Mouse (Mus musculus): ENCODE data around the gene Neurl3. TPM values are rescaled to one million over a fixed set of nuclear protein-coding genes. Genes with fewer than 3 reads are reported as not detected.

Neurl3 gene
- polyA plus RNA-seq, 2 experiments, result 1.8 to 3.0 TPM

GRCm38 (mm10) chr1:36315776-36316100, 41.3 kb upstream of the Neurl3 start:
- Histone ChIP-seq H3K4me2 (replicated peaks; ENCODE audit: low read depth, low read length, severe bottlenecking) (no peak overlapping the region), H3K27ac (replicated peaks; ENCODE audit: low read depth, low read length) (no peak overlapping the region), H3K9me3 (ENCODE audit: control insufficient read depth, low read length) (no peaks in the 10 kb centered on the region), H3K27me3 (ENCODE audit: control insufficient read depth, insufficient read depth, low read length) (no peaks in the 10 kb centered on the region), H3K4me1 (ENCODE audit: control insufficient read depth, insufficient read depth, low read length) (no peaks in the 10 kb centered on the region), H3K36me3 (ENCODE audit: control insufficient read depth, insufficient read depth, low read length) (peaks cover 3% of the 10 kb centered on the region; the same call in 1 of the 2 replicates), H3K4me3 (replicated peaks; ENCODE audit: low read length) (no peak overlapping the region), H3K9ac (ENCODE audit: low read depth, low read length, severe bottlenecking) (no peak overlapping the region)
- WGBS, result 100% methylated on average over 1 of the region's 2 CpGs
- TF ChIP-seq POLR2A (IDR thresholded peaks at IDR 0.05; ENCODE audit: borderline replicate concordance, extremely low read depth, insufficient read depth, insufficient read length), result no peak
- no peak for ATAC-seq (ENCODE audit: low FRiP score, low read depth)
- no peak for DNase-seq (ENCODE audit: low spot score)

- Histone ChIP-seq H3K9me3 (ENCODE audit: control insufficient read depth, low read length) (no peaks in the 10 kb centered on the region), H3K4me3 (replicated peaks; ENCODE audit: low read length) (no peak overlapping the region), H3K36me3 (ENCODE audit: control insufficient read depth, insufficient read depth, low read length) (peaks cover 3% of the 10 kb centered on the region; the same call in 1 of the 2 replicates), H3K4me2 (replicated peaks; ENCODE audit: low read depth, low read length, severe bottlenecking) (no peak overlapping the region), H3K9ac (ENCODE audit: low read depth, low read length, severe bottlenecking) (no peak overlapping the region), H3K27ac (replicated peaks; ENCODE audit: low read depth, low read length) (no peak overlapping the region), H3K27me3 (ENCODE audit: control insufficient read depth, insufficient read depth, low read length) (no peaks in the 10 kb centered on the region), H3K4me1 (ENCODE audit: control insufficient read depth, insufficient read depth, low read length) (no peaks in the 10 kb centered on the region)
- 89% methylated on average over 11 of the region's 11 CpGs for WGBS
- ATAC-seq (ENCODE audit: low FRiP score, low read depth) (no peak), DNase-seq (ENCODE audit: low spot score) (no peak)
- TF ChIP-seq POLR2A (IDR thresholded peaks at IDR 0.05; ENCODE audit: borderline replicate concordance, extremely low read depth, insufficient read depth, insufficient read length), result no peak
These were observed 40.7 kb upstream of the Neurl3 start for GRCm38 (mm10) chr1:36314959-36315775.

- H3K9me3 ChIP-seq (ENCODE audit: control insufficient read depth, low read length), result no peaks in the 10 kb centered on the region
- H3K27me3 ChIP-seq (ENCODE audit: control insufficient read depth, insufficient read depth, low read length), result peaks cover 15% of the 10 kb centered on the region; the same call in 1 of the 2 replicates
- no peak for TF ChIP-seq POLR2A (IDR thresholded peaks at IDR 0.05; ENCODE audit: borderline replicate concordance, extremely low read depth, insufficient read depth, insufficient read length)
- no peak overlapping the region for H3K27ac ChIP-seq (replicated peaks; ENCODE audit: low read depth, low read length)
- 16% methylated on average over 3 of the region's 3 CpGs for WGBS
- H3K4me3 ChIP-seq (replicated peaks; ENCODE audit: low read length), result no peak overlapping the region
- no peak overlapping the region for H3K9ac ChIP-seq (ENCODE audit: low read depth, low read length, severe bottlenecking)
- peaks cover 21% of the 10 kb centered on the region for H3K4me1 ChIP-seq (ENCODE audit: control insufficient read depth, insufficient read depth, low read length)
- DNase-seq (ENCODE audit: low spot score) (peak; percentile 47), ATAC-seq (ENCODE audit: low FRiP score, low read depth) (no peak)
- H3K36me3 ChIP-seq (ENCODE audit: control insufficient read depth, insufficient read depth, low read length), result no peaks in the 10 kb centered on the region
- peak overlapping the region; percentile 93; the same call in 1 of the 2 replicates for H3K4me2 ChIP-seq (replicated peaks; ENCODE audit: low read depth, low read length, severe bottlenecking)
These were observed 35.0 kb upstream of the Neurl3 start for GRCm38 (mm10) chr1:36309498-36309901.

- H3K9ac ChIP-seq (ENCODE audit: low read depth, low read length, severe bottlenecking), result no peak overlapping the region
- ATAC-seq (ENCODE audit: low FRiP score, low read depth) (no peak), DNase-seq (ENCODE audit: low spot score) (no peak)
- 56% methylated on average over 9 of the region's 9 CpGs for WGBS
- peaks cover 22% of the 10 kb centered on the region for H3K4me1 ChIP-seq (ENCODE audit: control insufficient read depth, insufficient read depth, low read length)
- H3K9me3 ChIP-seq (ENCODE audit: control insufficient read depth, low read length), result no peaks in the 10 kb centered on the region
- H3K4me2 ChIP-seq (replicated peaks; ENCODE audit: low read depth, low read length, severe bottlenecking), result peak overlapping the region; percentile 93; the same call in 1 of the 2 replicates
- peak overlapping the region; percentile 3; the same call in 1 of the 2 replicates for H3K4me3 ChIP-seq (replicated peaks; ENCODE audit: low read length)
- H3K27ac ChIP-seq (replicated peaks; ENCODE audit: low read depth, low read length), result no peak overlapping the region
- no peak for TF ChIP-seq POLR2A (IDR thresholded peaks at IDR 0.05; ENCODE audit: borderline replicate concordance, extremely low read depth, insufficient read depth, insufficient read length)
- no peaks in the 10 kb centered on the region for H3K36me3 ChIP-seq (ENCODE audit: control insufficient read depth, insufficient read depth, low read length)
- H3K27me3 ChIP-seq (ENCODE audit: control insufficient read depth, insufficient read depth, low read length), result peaks cover 15% of the 10 kb centered on the region; the same call in 1 of the 2 replicates
These were observed 34.5 kb upstream of the Neurl3 start for GRCm38 (mm10) chr1:36308966-36309475.

GRCm38 (mm10) chr1:36308451-36308901, 34.0 kb upstream of the Neurl3 start:
- H3K9ac ChIP-seq (ENCODE audit: low read depth, low read length, severe bottlenecking), result peak overlapping the region; percentile 62; the same call in 1 of the 2 replicates
- H3K36me3 ChIP-seq (ENCODE audit: control insufficient read depth, insufficient read depth, low read length), result no peaks in the 10 kb centered on the region
- peak overlapping the region; percentile 93 for H3K4me2 ChIP-seq (replicated peaks; ENCODE audit: low read depth, low read length, severe bottlenecking)
- H3K4me3 ChIP-seq (replicated peaks; ENCODE audit: low read length), result peak overlapping the region; percentile 62
- no peak for TF ChIP-seq POLR2A (IDR thresholded peaks at IDR 0.05; ENCODE audit: borderline replicate concordance, extremely low read depth, insufficient read depth, insufficient read length)
- DNase-seq (ENCODE audit: low spot score), result no peak
- peaks cover 15% of the 10 kb centered on the region; the same call in 1 of the 2 replicates for H3K27me3 ChIP-seq (ENCODE audit: control insufficient read depth, insufficient read depth, low read length)
- peaks cover 22% of the 10 kb centered on the region for H3K4me1 ChIP-seq (ENCODE audit: control insufficient read depth, insufficient read depth, low read length)
- WGBS, result 5% methylated on average over 12 of the region's 12 CpGs
- ATAC-seq (ENCODE audit: low FRiP score, low read depth), result no peak
- H3K27ac ChIP-seq (replicated peaks; ENCODE audit: low read depth, low read length), result no peak overlapping the region
- no peaks in the 10 kb centered on the region for H3K9me3 ChIP-seq (ENCODE audit: control insufficient read depth, low read length)

All from limb, embryonic 14.5 days (tissue).